Mouse (Mus musculus): ENCODE data around the gene Snrnp35. TPM values are rescaled to one million over a fixed set of nuclear protein-coding genes. Genes with fewer than 3 reads are reported as not detected.
A peak's percentile ranks its signal among the peaks of the same experiment; 100 is the strongest.

Snrnp35 gene
- polyA plus RNA-seq, 1 experiment = 18.9 TPM

- no peaks in the 10 kb centered on the region for H3K27me3 ChIP-seq (ENCODE audit: control insufficient read depth, insufficient read depth, insufficient read length)
- H3K4me2 ChIP-seq (ENCODE audit: low read depth) = no peak overlapping the region
- TF ChIP-seq POLR2AphosphoS2 (IDR thresholded peaks at IDR 0.05; ENCODE audit: insufficient read length, low read depth) (peak; percentile 50), POLR2A (IDR thresholded peaks at IDR 0.05; ENCODE audit: insufficient read length, low read depth) (no peak)
- no peaks in the 10 kb centered on the region for H3K79me2 ChIP-seq (ENCODE audit: control insufficient read depth, insufficient read depth)
- H3ac ChIP-seq (ENCODE audit: control insufficient read depth, insufficient read length) = no peak overlapping the region
- H3K36me3 ChIP-seq (ENCODE audit: control insufficient read depth, insufficient read depth) = no peaks in the 10 kb centered on the region
- no peak overlapping the region for H3K4me3 ChIP-seq
Measured at GRCm38 (mm10) chr5:124492618-124493017, 9.7 kb downstream of the Snrnp35 start.

GRCm38 (mm10) chr5:124493455-124493854, 10.5 kb downstream of the Snrnp35 start:
- Histone ChIP-seq H3K4me2 (ENCODE audit: low read depth) (no peak overlapping the region), H3K79me2 (ENCODE audit: control insufficient read depth, insufficient read depth) (no peaks in the 10 kb centered on the region), H3K36me3 (ENCODE audit: control insufficient read depth, insufficient read depth) (no peaks in the 10 kb centered on the region), H3ac (ENCODE audit: control insufficient read depth, insufficient read length) (no peak overlapping the region), H3K4me3 (no peak overlapping the region), H3K27me3 (ENCODE audit: control insufficient read depth, insufficient read depth, insufficient read length) (no peaks in the 10 kb centered on the region)
- TF ChIP-seq POLR2A (IDR thresholded peaks at IDR 0.05; ENCODE audit: insufficient read length, low read depth) (no peak), MYOG (IDR thresholded peaks at IDR 0.05; ENCODE audit: control insufficient read depth in 1 of 3, insufficient read depth in 1 of 3, insufficient read length in 2 of 3, low read depth in 2 of 3) (no peak), TCF12 (IDR thresholded peaks at IDR 0.05; ENCODE audit: insufficient read depth, poor library complexity, severe bottlenecking) (no peak), TCF3 (IDR thresholded peaks at IDR 0.05; ENCODE audit: insufficient read length, low read depth) (no peak), MYOD1 (IDR thresholded peaks at IDR 0.05; ENCODE audit: control insufficient read depth in 1 of 3, insufficient read length in 2 of 3, low read depth in 2 of 3) (no peak), SRF (IDR thresholded peaks at IDR 0.05; ENCODE audit: control insufficient read depth, insufficient read length, low read depth) (no peak), POLR2AphosphoS2 (IDR thresholded peaks at IDR 0.05; ENCODE audit: insufficient read length, low read depth) (no peak), CEBPB (IDR thresholded peaks at IDR 0.05; ENCODE audit: insufficient read depth, poor library complexity, severe bottlenecking) (no peak), USF1 (IDR thresholded peaks at IDR 0.05; ENCODE audit: low read depth) (no peak), E2F4 (IDR thresholded peaks at IDR 0.05; ENCODE audit: insufficient read depth) (no peak), REST (IDR thresholded peaks at IDR 0.05; ENCODE audit: insufficient read depth, insufficient read length) (no peak), MAX (IDR thresholded peaks at IDR 0.05; ENCODE audit: low read depth) (no peak)

GRCm38 (mm10) chr5:124495547-124495946, 12.6 kb downstream of the Snrnp35 start:
- H3K27me3 ChIP-seq (ENCODE audit: control insufficient read depth, insufficient read depth, insufficient read length) = no peaks in the 10 kb centered on the region
- H3K4me2 ChIP-seq (ENCODE audit: low read depth) = no peak overlapping the region
- TF ChIP-seq CEBPB (IDR thresholded peaks at IDR 0.05; ENCODE audit: insufficient read depth, poor library complexity, severe bottlenecking) = no peak
- TF ChIP-seq MYOG (IDR thresholded peaks at IDR 0.05; ENCODE audit: control insufficient read depth in 1 of 3, insufficient read depth in 1 of 3, insufficient read length in 2 of 3, low read depth in 2 of 3) = peak in 1 of 3 experiments; percentile 29
- TF ChIP-seq REST (IDR thresholded peaks at IDR 0.05; ENCODE audit: insufficient read depth, insufficient read length) = no peak
- TF ChIP-seq E2F4 (IDR thresholded peaks at IDR 0.05; ENCODE audit: insufficient read depth) = no peak
- TF ChIP-seq USF1 (IDR thresholded peaks at IDR 0.05; ENCODE audit: low read depth) = no peak
- peak in 1 of 3 experiments; percentile 56 for TF ChIP-seq MYOD1 (IDR thresholded peaks at IDR 0.05; ENCODE audit: control insufficient read depth in 1 of 3, insufficient read length in 2 of 3, low read depth in 2 of 3)
- TF ChIP-seq SRF (IDR thresholded peaks at IDR 0.05; ENCODE audit: control insufficient read depth, insufficient read length, low read depth) = no peak
- TF ChIP-seq MAX (IDR thresholded peaks at IDR 0.05; ENCODE audit: low read depth) = no peak
- no peak for TF ChIP-seq TCF12 (IDR thresholded peaks at IDR 0.05; ENCODE audit: insufficient read depth, poor library complexity, severe bottlenecking)
- TF ChIP-seq POLR2AphosphoS2 (IDR thresholded peaks at IDR 0.05; ENCODE audit: insufficient read length, low read depth) = no peak
- TF ChIP-seq POLR2A (IDR thresholded peaks at IDR 0.05; ENCODE audit: insufficient read length, low read depth) = no peak
- H3K79me2 ChIP-seq (ENCODE audit: control insufficient read depth, insufficient read depth) = no peaks in the 10 kb centered on the region
- H3K4me3 ChIP-seq = no peak overlapping the region
- H3K36me3 ChIP-seq (ENCODE audit: control insufficient read depth, insufficient read depth) = no peaks in the 10 kb centered on the region
- H3ac ChIP-seq (ENCODE audit: control insufficient read depth, insufficient read length) = no peak overlapping the region

GRCm38 (mm10) chr5:124496614-124497514, 13.9 kb downstream of the Snrnp35 start:
- H3K36me3 ChIP-seq (ENCODE audit: control insufficient read depth, insufficient read depth) = no peaks in the 10 kb centered on the region
- no peaks in the 10 kb centered on the region for H3K79me2 ChIP-seq (ENCODE audit: control insufficient read depth, insufficient read depth)

More at GRCm38 (mm10) chr5:124496614-124497514, 13.9 kb downstream of the Snrnp35 start:
- Histone ChIP-seq H3K4me3 (no peak overlapping the region), H3ac (ENCODE audit: control insufficient read depth, insufficient read length) (no peak overlapping the region), H3K27me3 (ENCODE audit: control insufficient read depth, insufficient read depth, insufficient read length) (no peaks in the 10 kb centered on the region), H3K4me2 (ENCODE audit: low read depth) (no peak overlapping the region)
- no peak for TF ChIP-seq SRF (IDR thresholded peaks at IDR 0.05; ENCODE audit: control insufficient read depth, insufficient read length, low read depth)
- TF ChIP-seq POLR2AphosphoS2 (IDR thresholded peaks at IDR 0.05; ENCODE audit: insufficient read length, low read depth) = no peak
- TF ChIP-seq MYOG (IDR thresholded peaks at IDR 0.05; ENCODE audit: control insufficient read depth in 1 of 3, insufficient read depth in 1 of 3, insufficient read length in 2 of 3, low read depth in 2 of 3) = no peak
- TF ChIP-seq MYOD1 (IDR thresholded peaks at IDR 0.05; ENCODE audit: control insufficient read depth in 1 of 3, insufficient read length in 2 of 3, low read depth in 2 of 3) = no peak
- TF ChIP-seq TCF12 (IDR thresholded peaks at IDR 0.05; ENCODE audit: insufficient read depth, poor library complexity, severe bottlenecking) = no peak
- no peak for TF ChIP-seq USF1 (IDR thresholded peaks at IDR 0.05; ENCODE audit: low read depth)
- no peak for TF ChIP-seq TCF3 (IDR thresholded peaks at IDR 0.05; ENCODE audit: insufficient read length, low read depth)
- TF ChIP-seq MAX (IDR thresholded peaks at IDR 0.05; ENCODE audit: low read depth) = no peak
- TF ChIP-seq POLR2A (IDR thresholded peaks at IDR 0.05; ENCODE audit: insufficient read length, low read depth) = no peak
- no peak for TF ChIP-seq E2F4 (IDR thresholded peaks at IDR 0.05; ENCODE audit: insufficient read depth)
- TF ChIP-seq REST (IDR thresholded peaks at IDR 0.05; ENCODE audit: insufficient read depth, insufficient read length) = no peak
- TF ChIP-seq CEBPB (IDR thresholded peaks at IDR 0.05; ENCODE audit: insufficient read depth, poor library complexity, severe bottlenecking) = no peak
